Mouse (Mus musculus) cerebral cortex, adult 2 months (tissue): ENCODE results near the gene Adrb1.

Experiments used
- WGBS: fragments of 180-500 bp; shearing (Covaris S2); methylation state at CpG from one replicate; pipeline ENCODE4 v1.1.7; 2018; 5-methylcytosine and 5-hydroxymethylcytosine counted together

Gene Adrb1

GRCm38 (mm10) chr19:56749343-56749742 is 27.3 kb downstream of the Adrb1 start:
- 82% methylated on average over 3 of the region's 3 CpGs for WGBS

GRCm38 (mm10) chr19:56750709-56751108 is 28.7 kb downstream of the Adrb1 start:
- WGBS = 58% methylated on average over 4 of the region's 4 CpGs

- 96% methylated on average over 2 of the region's 2 CpGs for WGBS
Measured at GRCm38 (mm10) chr19:56754456-56754855, 32.5 kb downstream of the Adrb1 start.

GRCm38 (mm10) chr19:56756412-56756811 is 34.4 kb downstream of the Adrb1 start:
- 69% methylated on average over 10 of the region's 10 CpGs for WGBS

- WGBS = 99% methylated on average over 2 of the region's 2 CpGs
Measured at GRCm38 (mm10) chr19:56758311-56758710, 36.3 kb downstream of the Adrb1 start.

- WGBS = 52% methylated on average over 4 of the region's 4 CpGs
Measured at GRCm38 (mm10) chr19:56759740-56760139, 37.7 kb downstream of the Adrb1 start.

- WGBS = 84% methylated on average over 8 of the region's 8 CpGs
Measured at GRCm38 (mm10) chr19:56760306-56760940, 38.4 kb downstream of the Adrb1 start.

GRCm38 (mm10) chr19:56761096-56761495 is 39.1 kb downstream of the Adrb1 start:
- WGBS = 76% methylated on average over 5 of the region's 5 CpGs

GRCm38 (mm10) chr19:56761727-56762126 is 39.7 kb downstream of the Adrb1 start:
- WGBS = 85% methylated on average over 2 of the region's 2 CpGs

- WGBS = 95% methylated on average over 4 of the region's 4 CpGs
Measured at GRCm38 (mm10) chr19:56762686-56763085, 40.7 kb downstream of the Adrb1 start.

- 56% methylated on average over 9 of the region's 9 CpGs for WGBS
Measured at GRCm38 (mm10) chr19:56769024-56769423, 47.0 kb downstream of the Adrb1 start.

GRCm38 (mm10) chr19:56772158-56772557 is 50.2 kb downstream of the Adrb1 start:
- 60% methylated on average over 7 of the region's 7 CpGs for WGBS

- 50% methylated on average over 10 of the region's 10 CpGs for WGBS
Measured at GRCm38 (mm10) chr19:56773393-56773971, 51.5 kb downstream of the Adrb1 start.

GRCm38 (mm10) chr19:56774408-56774962 is 52.5 kb downstream of the Adrb1 start:
- WGBS = 75% methylated on average over 9 of the region's 9 CpGs

- WGBS = 42% methylated on average over 24 of the region's 24 CpGs
Measured at GRCm38 (mm10) chr19:56774971-56775892, 53.2 kb downstream of the Adrb1 start.

- 34% methylated on average over 18 of the region's 18 CpGs for WGBS
Measured at GRCm38 (mm10) chr19:56775893-56776718, 54.1 kb downstream of the Adrb1 start.

- WGBS = 40% methylated on average over 16 of the region's 16 CpGs
Measured at GRCm38 (mm10) chr19:56776719-56777382, 54.9 kb downstream of the Adrb1 start.

- WGBS = 86% methylated on average over 7 of the region's 7 CpGs
Measured at GRCm38 (mm10) chr19:56778532-56778931, 56.5 kb downstream of the Adrb1 start.
